In genomic region chr2:105682634-105683351, GRCm38 (mm10) we compare ENCODE assay signal across 10 mouse cellular contexts. TPM values are rescaled to one million over a fixed set of nuclear protein-coding genes. Genes with fewer than 3 reads are reported as not detected.
DNase-seq lines count a peak whose midpoint lies in the region; ATAC-seq and TF ChIP-seq lines count a peak whose summit lies in the region.
"Had no signal": no experiment of that assay in that cellular context is flagged by ENCODE, and none has a peak within 500 bp of the region (broad histone marks: within the 10 kb centered on the region; RNA-seq: fewer than 3 reads in every experiment).

No protein-coding gene starts in this region.

- peak overlapping the region; percentile 72 for H3K4me2 ChIP-seq in forebrain, postnatal 0 days (ENCODE audit: low read depth)
- H3K4me2 ChIP-seq in midbrain, embryonic 13.5 days (replicated peaks): peak overlapping the region; percentile 44

- no peaks in the 10 kb centered on the region for H3K9me3 ChIP-seq in forebrain, postnatal 0 days (ENCODE audit: low read length)
- no peaks in the 10 kb centered on the region for H3K9me3 ChIP-seq in midbrain, embryonic 13.5 days

- H3K27ac ChIP-seq in cerebellum, adult 2 months (ENCODE audit: insufficient read depth, low read length): peak overlapping the region; percentile 98
- H3K27ac ChIP-seq in forebrain, postnatal 0 days (ENCODE audit: low read depth, low read length): peak overlapping the region; percentile 66
- H3K27ac ChIP-seq in midbrain, embryonic 13.5 days: peak overlapping the region; percentile 52
- H3K27ac ChIP-seq: stomach, postnatal 0 days had no signal

- WGBS in cerebellum, adult 2 months: 2% methylated on average over 21 of the region's 21 CpGs
- 19% methylated on average over 21 of the region's 21 CpGs for WGBS in forebrain, postnatal 0 days
- 2% methylated on average over 21 of the region's 21 CpGs for WGBS in midbrain, embryonic 13.5 days

- H3K4me1 ChIP-seq in cerebellum, adult 2 months (ENCODE audit: control insufficient read depth, insufficient read depth, low read length): peaks cover 4% of the 10 kb centered on the region; the same call in 1 of the 2 replicates
- H3K4me1 ChIP-seq in forebrain, postnatal 0 days (ENCODE audit: insufficient read depth): 0 out of 2 replicates have a peak, but pooled peaks cover under 1% of the 10 kb centered on the region
- peaks cover 25% of the 10 kb centered on the region for H3K4me1 ChIP-seq in midbrain, embryonic 13.5 days (replicated peaks)

- H3K27me3 ChIP-seq in cerebellum, adult 2 months (ENCODE audit: control insufficient read depth, insufficient read depth, low read length): no peaks in the 10 kb centered on the region
- H3K27me3 ChIP-seq in forebrain, postnatal 0 days (ENCODE audit: insufficient read depth, low read length): peaks cover 25% of the 10 kb centered on the region
- H3K27me3 ChIP-seq in midbrain, embryonic 13.5 days: peaks cover 93% of the 10 kb centered on the region

- TF ChIP-seq CTCF in cerebellum, adult 2 months (IDR thresholded peaks at IDR 0.05; ENCODE audit: borderline replicate concordance, insufficient read depth, low read depth, low read length): no peak
- no peak for TF ChIP-seq CTCF in forebrain, postnatal 0 days (IDR thresholded peaks at IDR 0.05; ENCODE audit: low read depth)

- TF ChIP-seq POLR2A in cerebellum, adult 2 months (IDR thresholded peaks at IDR 0.05; ENCODE audit: borderline replicate concordance, insufficient read depth, low read length): peak; percentile 30; the same call in 1 of the 2 replicates

- peak; percentile 73 to 80 for DNase-seq in cerebellum, adult 2 months
- peak; percentile 68 for DNase-seq in brain, adult 2 months (ENCODE audit: low read depth, low spot score)
- DNase-seq in forebrain, postnatal 0 days: no peak
- no peak for DNase-seq in adrenal gland, postnatal 14 days
- DNase-seq in right cerebral cortex, postnatal 36 days (ENCODE audit: low spot score in 2 of 2): no peak
- DNase-seq in frontal cortex, postnatal 36 days (ENCODE audit: low spot score in 2 of 2): no peak
- DNase-seq: gastrocnemius, postnatal 36 days had no signal

- peak overlapping the region; percentile 25; the same call in 1 of the 2 replicates for H3K9ac ChIP-seq in forebrain, postnatal 0 days
- H3K9ac ChIP-seq in midbrain, embryonic 13.5 days (replicated peaks): peak overlapping the region; percentile 45; the same call in 1 of the 2 replicates

- H3K4me3 ChIP-seq in cerebellum, adult 2 months (replicated peaks; ENCODE audit: insufficient read depth, low read depth, low read length): peak overlapping the region; percentile 61
- H3K4me3 ChIP-seq in forebrain, postnatal 0 days (ENCODE audit: low read depth, low read length): peak overlapping the region; percentile 23
- H3K4me3 ChIP-seq in midbrain, embryonic 13.5 days (replicated peaks): peak overlapping the region; percentile 25

- no peak for ATAC-seq in cerebellum, adult (ENCODE audit: insufficient number of reproducible peaks, low FRiP score, low TSS enrichment)
- ATAC-seq in forebrain, postnatal 0 days: no peak
- ATAC-seq in midbrain, embryonic 13.5 days: no peak

- H3K36me3 ChIP-seq in forebrain, postnatal 0 days (ENCODE audit: insufficient read depth): no peaks in the 10 kb centered on the region
- no peaks in the 10 kb centered on the region for H3K36me3 ChIP-seq in midbrain, embryonic 13.5 days

RNA-seq across cellular contexts. Expression of gene Pax6, which starts 14.1 kb away (rescaled TPM):
- 84.5 and 103 TPM in 2 replicates for polyA plus RNA-seq in cerebellum, adult 2 months (2012; rRNA removed)
- 19.0 and 32.9 TPM in 2 replicates for total RNA-seq in forebrain, postnatal 0 days (2014; rRNA removed)
- 14.6 and 19.0 TPM in 2 replicates for polyA plus RNA-seq in forebrain, postnatal 0 days (2015; fragmentation: Nextera tagmentation; extraction: Ambion mirVana)
- 39.9 and 40.9 TPM in 2 replicates for polyA plus RNA-seq in midbrain, embryonic 13.5 days (2015; fragmentation: Nextera tagmentation; extraction: Ambion mirVana)
- total RNA-seq in adrenal gland, postnatal 14 days (2021): 0.83 TPM in 1 of 2 replicates, not detected in the other
- total RNA-seq: gastrocnemius, postnatal 36 days had no signal

Comparison
In these comparisons a context has a peak if more than half of its experiments do, and no peak if none do; other contexts are left out.
1. DNase-seq: peak in cerebellum, adult 2 months (2 of 2) and brain, adult 2 months (single experiment); none in forebrain, postnatal 0 days (single experiment), adrenal gland, postnatal 14 days (single experiment), right cerebral cortex, postnatal 36 days (0 of 2) and frontal cortex, postnatal 36 days (0 of 2).
2. Peak in every context shown above with its lines, with median percentiles within 50 percentile points of each other: H3K27ac ChIP-seq and H3K4me3 ChIP-seq.